Mouse (Mus musculus): Measurements from ENCODE around the gene Gm20388. TPM values are rescaled to one million over a fixed set of nuclear protein-coding genes. Genes with fewer than 3 reads are reported as not detected.

Gm20388 gene
- polyA plus RNA-seq, 1 experiment: 18.7 TPM

GRCm38 (mm10) chr8:123671454-123671853 is 3760.8 kb downstream of the Gm20388 start:
- DNase-seq: no peak
- no peaks in the 10 kb centered on the region for H3K4me1 ChIP-seq (ENCODE audit: control insufficient read depth, insufficient read depth, low read length)
- no peaks in the 10 kb centered on the region; the same call in 1 of the 2 replicates for H3K27me3 ChIP-seq (ENCODE audit: control insufficient read depth, insufficient read depth, low read length)
- no peak overlapping the region for H3K4me3 ChIP-seq (replicated peaks; ENCODE audit: insufficient read depth, low read depth, low read length)
- no peak for TF ChIP-seq POLR2A (IDR thresholded peaks at IDR 0.05; ENCODE audit: borderline replicate concordance, insufficient read depth, low read length)
- TF ChIP-seq CTCF (IDR thresholded peaks at IDR 0.05; ENCODE audit: borderline replicate concordance, insufficient read depth, low read depth, low read length): no peak
- H3K27ac ChIP-seq (ENCODE audit: insufficient read depth, low read length): no peak overlapping the region
- 74% methylated on average over 7 of the region's 7 CpGs for WGBS

- 68% methylated on average over 6 of the region's 6 CpGs for WGBS
- TF ChIP-seq POLR2A (IDR thresholded peaks at IDR 0.05; ENCODE audit: borderline replicate concordance, insufficient read depth, low read length) (no peak), CTCF (IDR thresholded peaks at IDR 0.05; ENCODE audit: borderline replicate concordance, insufficient read depth, low read depth, low read length) (no peak)
Observed at GRCm38 (mm10) chr8:123672648-123673047, 3762.0 kb downstream of the Gm20388 start.

GRCm38 (mm10) chr8:123675611-123676010 is 3765.0 kb downstream of the Gm20388 start:
- Histone ChIP-seq H3K27me3 (ENCODE audit: control insufficient read depth, insufficient read depth, low read length) (no peaks in the 10 kb centered on the region; the same call in 1 of the 2 replicates), H3K4me3 (replicated peaks; ENCODE audit: insufficient read depth, low read depth, low read length) (no peak overlapping the region), H3K4me1 (ENCODE audit: control insufficient read depth, insufficient read depth, low read length) (no peaks in the 10 kb centered on the region), H3K27ac (ENCODE audit: insufficient read depth, low read length) (no peak overlapping the region)
- no peak for DNase-seq
- 59% methylated on average over 5 of the region's 5 CpGs for WGBS
- TF ChIP-seq POLR2A (IDR thresholded peaks at IDR 0.05; ENCODE audit: borderline replicate concordance, insufficient read depth, low read length) (no peak), CTCF (IDR thresholded peaks at IDR 0.05; ENCODE audit: borderline replicate concordance, insufficient read depth, low read depth, low read length) (no peak)

More at GRCm38 (mm10) chr8:123672648-123673047, 3762.0 kb downstream of the Gm20388 start:
- Histone ChIP-seq H3K27me3 (ENCODE audit: control insufficient read depth, insufficient read depth, low read length) (no peaks in the 10 kb centered on the region; the same call in 1 of the 2 replicates), H3K27ac (ENCODE audit: insufficient read depth, low read length) (no peak overlapping the region), H3K4me3 (replicated peaks; ENCODE audit: insufficient read depth, low read depth, low read length) (no peak overlapping the region), H3K4me1 (ENCODE audit: control insufficient read depth, insufficient read depth, low read length) (no peaks in the 10 kb centered on the region)
- no peak for DNase-seq

GRCm38 (mm10) chr8:123678390-123678789 is 3767.7 kb downstream of the Gm20388 start:
- no peak for TF ChIP-seq POLR2A (IDR thresholded peaks at IDR 0.05; ENCODE audit: borderline replicate concordance, insufficient read depth, low read length)
- TF ChIP-seq CTCF (IDR thresholded peaks at IDR 0.05; ENCODE audit: borderline replicate concordance, insufficient read depth, low read depth, low read length): no peak
- no peak overlapping the region for H3K4me3 ChIP-seq (replicated peaks; ENCODE audit: insufficient read depth, low read depth, low read length)
- DNase-seq: no peak
- H3K27ac ChIP-seq (ENCODE audit: insufficient read depth, low read length): no peak overlapping the region
- 80% methylated on average over 4 of the region's 4 CpGs for WGBS
- H3K4me1 ChIP-seq (ENCODE audit: control insufficient read depth, insufficient read depth, low read length): no peaks in the 10 kb centered on the region
- H3K27me3 ChIP-seq (ENCODE audit: control insufficient read depth, insufficient read depth, low read length): no peaks in the 10 kb centered on the region

GRCm38 (mm10) chr8:123682073-123682761 is 3771.6 kb downstream of the Gm20388 start:
- H3K4me3 ChIP-seq (replicated peaks; ENCODE audit: insufficient read depth, low read depth, low read length): no peak overlapping the region
- peak in 1 of 2 experiments; percentile 16 for DNase-seq
- H3K27ac ChIP-seq (ENCODE audit: insufficient read depth, low read length): no peak overlapping the region
- WGBS: 29% methylated on average over 18 of the region's 18 CpGs
- no peaks in the 10 kb centered on the region for H3K4me1 ChIP-seq (ENCODE audit: control insufficient read depth, insufficient read depth, low read length)
- TF ChIP-seq POLR2A (IDR thresholded peaks at IDR 0.05; ENCODE audit: borderline replicate concordance, insufficient read depth, low read length): no peak
- TF ChIP-seq CTCF (IDR thresholded peaks at IDR 0.05; ENCODE audit: borderline replicate concordance, insufficient read depth, low read depth, low read length): no peak
- H3K27me3 ChIP-seq (ENCODE audit: control insufficient read depth, insufficient read depth, low read length): no peaks in the 10 kb centered on the region

- H3K27ac ChIP-seq (ENCODE audit: insufficient read depth, low read length): no peak overlapping the region
- H3K4me1 ChIP-seq (ENCODE audit: control insufficient read depth, insufficient read depth, low read length): no peaks in the 10 kb centered on the region
- WGBS: 71% methylated on average over 7 of the region's 7 CpGs
- H3K27me3 ChIP-seq (ENCODE audit: control insufficient read depth, insufficient read depth, low read length): no peaks in the 10 kb centered on the region
- no peak overlapping the region for H3K4me3 ChIP-seq (replicated peaks; ENCODE audit: insufficient read depth, low read depth, low read length)
- TF ChIP-seq CTCF (IDR thresholded peaks at IDR 0.05; ENCODE audit: borderline replicate concordance, insufficient read depth, low read depth, low read length) (no peak), POLR2A (IDR thresholded peaks at IDR 0.05; ENCODE audit: borderline replicate concordance, insufficient read depth, low read length) (no peak)
- no peak for DNase-seq
Observed at GRCm38 (mm10) chr8:123683321-123683720, 3772.7 kb downstream of the Gm20388 start.

GRCm38 (mm10) chr8:123684806-123685205 is 3774.2 kb downstream of the Gm20388 start:
- TF ChIP-seq POLR2A (IDR thresholded peaks at IDR 0.05; ENCODE audit: borderline replicate concordance, insufficient read depth, low read length) (no peak), CTCF (IDR thresholded peaks at IDR 0.05; ENCODE audit: borderline replicate concordance, insufficient read depth, low read depth, low read length) (no peak)
- H3K27me3 ChIP-seq (ENCODE audit: control insufficient read depth, insufficient read depth, low read length): no peaks in the 10 kb centered on the region
- 83% methylated on average over 7 of the region's 7 CpGs for whole genome bisulfite sequencing
- no peak overlapping the region for H3K27ac ChIP-seq (ENCODE audit: insufficient read depth, low read length)
- DNase-seq: no peak
- H3K4me1 ChIP-seq (ENCODE audit: control insufficient read depth, insufficient read depth, low read length): no peaks in the 10 kb centered on the region
- no peak overlapping the region for H3K4me3 ChIP-seq (replicated peaks; ENCODE audit: insufficient read depth, low read depth, low read length)

- no peak for DNase-seq
- no peaks in the 10 kb centered on the region for H3K4me1 ChIP-seq (ENCODE audit: control insufficient read depth, insufficient read depth, low read length)
- TF ChIP-seq CTCF (IDR thresholded peaks at IDR 0.05; ENCODE audit: borderline replicate concordance, insufficient read depth, low read depth, low read length) (no peak), POLR2A (IDR thresholded peaks at IDR 0.05; ENCODE audit: borderline replicate concordance, insufficient read depth, low read length) (no peak)
- H3K27me3 ChIP-seq (ENCODE audit: control insufficient read depth, insufficient read depth, low read length): no peaks in the 10 kb centered on the region
- no peak overlapping the region for H3K4me3 ChIP-seq (replicated peaks; ENCODE audit: insufficient read depth, low read depth, low read length)
- H3K27ac ChIP-seq (ENCODE audit: insufficient read depth, low read length): no peak overlapping the region
- 75% methylated on average over 4 of the region's 4 CpGs for WGBS
Observed at GRCm38 (mm10) chr8:123685477-123685876, 3774.8 kb downstream of the Gm20388 start.
